Mouse (Mus musculus): ENCODE results near the gene C1qtnf12.

Gene C1qtnf12

GRCm38 (mm10) chr4:156004109-156004508 lies 42.0 kb downstream of the C1qtnf12 start:
- DNase-seq = no peak

DNA sequence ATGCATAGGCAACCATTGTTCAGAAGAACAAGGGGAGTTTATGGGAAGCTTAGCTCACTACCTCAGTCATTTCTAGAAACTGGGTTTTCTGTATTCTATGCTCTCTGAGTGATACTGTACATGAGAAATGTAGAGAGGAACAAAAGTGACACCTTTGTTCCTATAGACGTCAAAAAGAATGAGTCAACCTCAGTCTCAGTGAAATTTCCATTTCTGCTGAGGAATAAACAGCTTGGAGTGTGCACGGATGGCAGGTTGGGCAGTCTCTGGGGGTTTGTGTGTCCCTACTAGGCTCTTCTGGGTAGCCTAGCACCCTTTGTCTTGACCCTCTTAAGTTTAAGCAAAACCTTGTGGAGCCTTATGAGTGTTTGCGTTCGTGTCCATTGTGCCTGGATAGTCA lies 46.3 kb downstream of the C1qtnf12 start:
- no peak for DNase-seq

DNA sequence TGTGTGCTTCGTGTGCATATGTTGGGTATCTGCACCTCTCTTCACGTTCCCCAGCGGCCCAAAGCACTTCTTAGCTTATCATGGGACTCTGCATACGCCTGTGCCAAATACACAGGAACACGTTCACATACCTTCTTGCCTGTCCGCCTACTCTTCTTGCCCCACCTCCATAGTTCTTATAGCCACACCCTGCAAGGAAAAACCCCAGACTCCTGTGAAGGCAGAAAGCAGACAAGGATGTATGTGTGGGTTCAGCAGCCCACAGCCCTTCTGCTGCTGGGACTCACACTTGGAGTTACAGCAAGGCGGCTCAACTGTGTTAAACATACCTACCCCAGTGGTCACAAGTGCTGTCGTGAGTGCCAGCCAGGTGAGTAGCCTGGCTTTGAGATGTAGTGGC lies 51.5 kb downstream of the C1qtnf12 start, which contains the start of gene Tnfrsf4:
Tnfrsf4 (plus strand) TSS at position 207 of the 400 bp plus-strand sequence.
- no peak for DNase-seq

GRCm38 (mm10) chr4:156014436-156014835 lies 52.3 kb downstream of the C1qtnf12 start:
- no peak for DNase-seq

Measured in cerebellum, adult 8-10 months (tissue).